Mouse (Mus musculus): ENCODE measurements around the gene Arid5a. TPM values are rescaled to one million over a fixed set of nuclear protein-coding genes. Genes with fewer than 3 reads are reported as not detected.

Arid5a gene
- total RNA-seq, 2 experiments from 2014 or later = 6.3 to 7.9 TPM

Small RNA genes lying within 50 kb of the gene (microRNA-seq; reads per million reads assigned to microRNA genes)
- 1.4 to 3.1 reads per million in 2 experiments for gene Mir6898 (ENCODE audit: borderline number of aligned reads in 2 of 2)

Other genes starting within 250 kb of the Arid5a start
- 100 to 1,000 TPM in 1 of 2 experiments, 10 to 100 TPM in 1; 43.5 to 122 TPM for gene Hs6st1, start 239.3 kb upstream of the Arid5a start, total RNA-seq (2021)
- 10 to 100 TPM; 37.4 to 46.4 TPM for gene Uggt1, start 63.0 kb upstream of the Arid5a start, total RNA-seq (2021)
- 10 to 100 TPM in 1 of 2 experiments, 1 to 10 TPM in 1; 4.7 to 12.9 TPM for gene Neurl3, start 33.1 kb upstream of the Arid5a start, total RNA-seq (2021)
- 100 to 1,000 TPM in 1 of 2 experiments, 10 to 100 TPM in 1; 97.7 to 107 TPM for gene Kansl3, start 61.4 kb downstream of the Arid5a start, total RNA-seq (2021)
- under 1 TPM in 1 of 2 experiments, not detected in 1; 0.16 TPM for gene Fer1l5, start 64.6 kb downstream of the Arid5a start, total RNA-seq (2021)
- 10 to 100 TPM; 48.6 to 62.1 TPM for gene Lman2l, start 137.5 kb downstream of the Arid5a start, total RNA-seq (2021)
- gene Cnnm4, start 163.9 kb downstream of the Arid5a start, total RNA-seq (2021) = 1 to 10 TPM; 3.6 to 5.9 TPM
- gene Cnnm3, start 204.1 kb downstream of the Arid5a start, total RNA-seq (2021) = 10 to 100 TPM; 20.8 to 28.9 TPM
- 10 to 100 TPM; 10.3 to 10.6 TPM for gene Ankrd23, start 229.2 kb downstream of the Arid5a start, total RNA-seq (2021)
- gene Gm42417, start 231.7 kb downstream of the Arid5a start, total RNA-seq (2021) = not detected
- 10 to 100 TPM; 11.0 to 11.1 TPM for gene Ankrd39, start 239.7 kb downstream of the Arid5a start, total RNA-seq (2021)